In genomic region chr4:59323231-59323651, GRCm38 (mm10) we compare ENCODE assay signal across 11 mouse cellular contexts.
A peak's percentile ranks its signal among the peaks of the same experiment; 100 is the strongest.
DNase-seq lines count a peak whose midpoint lies in the region; ATAC-seq and TF ChIP-seq lines count a peak whose summit lies in the region.
"Had no signal": no experiment of that assay in that cellular context is flagged by ENCODE, and none has a peak within 500 bp of the region (broad histone marks: within the 10 kb centered on the region; RNA-seq: fewer than 3 reads in every experiment).

No protein-coding gene starts in this region.

- H3K4me3 ChIP-seq in heart, embryonic 12.5 days: no peak overlapping the region
- H3K4me3 ChIP-seq in embryonic facial prominence, embryonic 14.5 days (ENCODE audit: low read depth, low read length): no peak overlapping the region
- no peak overlapping the region for H3K4me3 ChIP-seq in stomach, embryonic 16.5 days (replicated peaks; ENCODE audit: low read length)
- no peak overlapping the region for H3K4me3 ChIP-seq in midbrain, postnatal 0 days (ENCODE audit: low read depth, low read length)

- H3K27ac ChIP-seq in heart, embryonic 12.5 days (ENCODE audit: poor library complexity, severe bottlenecking): peak overlapping the region; percentile 27; the same call in 1 of the 2 replicates
- H3K27ac ChIP-seq in embryonic facial prominence, embryonic 14.5 days (replicated peaks; ENCODE audit: low read depth, low read length): 0 out of 2 replicates have a peak overlapping the region, but pooled peaks have one; percentile 18
- peak overlapping the region; percentile 47; the same call in 1 of the 2 replicates for H3K27ac ChIP-seq in stomach, embryonic 16.5 days (ENCODE audit: low read length)
- no peak overlapping the region for H3K27ac ChIP-seq in midbrain, postnatal 0 days (ENCODE audit: low read depth, low read length)

- H3K9me3 ChIP-seq in heart, embryonic 12.5 days (replicated peaks): no peaks in the 10 kb centered on the region
- H3K9me3 ChIP-seq in embryonic facial prominence, embryonic 14.5 days (ENCODE audit: control insufficient read depth, low read length): no peaks in the 10 kb centered on the region
- no peaks in the 10 kb centered on the region for H3K9me3 ChIP-seq in stomach, embryonic 16.5 days (replicated peaks; ENCODE audit: control insufficient read depth, low read length)
- no peaks in the 10 kb centered on the region for H3K9me3 ChIP-seq in midbrain, postnatal 0 days (ENCODE audit: low read length)

- peaks cover 30% of the 10 kb centered on the region for H3K4me1 ChIP-seq in heart, embryonic 12.5 days (replicated peaks)
- H3K4me1 ChIP-seq in embryonic facial prominence, embryonic 14.5 days (ENCODE audit: control insufficient read depth, insufficient read depth, low read length): peaks cover 22% of the 10 kb centered on the region
- peaks cover 9% of the 10 kb centered on the region for H3K4me1 ChIP-seq in stomach, embryonic 16.5 days (ENCODE audit: control insufficient read depth, insufficient read depth, low read length)
- H3K4me1 ChIP-seq in midbrain, postnatal 0 days (ENCODE audit: insufficient read depth, low read length): no peaks in the 10 kb centered on the region

- intact Hi-C loops in heart, postnatal 25 days (cut with DNase I): no loop called here

- peak; percentile 41; the same call in 1 of the 2 replicates for ATAC-seq in heart, embryonic 12.5 days (ENCODE audit: insufficient number of reproducible peaks, low FRiP score)
- ATAC-seq in embryonic facial prominence, embryonic 14.5 days (ENCODE audit: low read depth): 0 out of 2 replicates have a peak, but pooled peaks have one; percentile 15
- ATAC-seq in stomach, embryonic 16.5 days (ENCODE audit: insufficient read depth, low FRiP score): no peak
- no peak for ATAC-seq in midbrain, postnatal 0 days (ENCODE audit: low FRiP score)
- ATAC-seq: midbrain, embryonic 16.5 days had no signal

- no peak overlapping the region for H3K9ac ChIP-seq in heart, embryonic 12.5 days
- no peak overlapping the region for H3K9ac ChIP-seq in embryonic facial prominence, embryonic 14.5 days (ENCODE audit: low read depth, low read length)
- no peak overlapping the region; the same call in 1 of the 2 replicates for H3K9ac ChIP-seq in stomach, embryonic 16.5 days (ENCODE audit: low read length)
- H3K9ac ChIP-seq in midbrain, postnatal 0 days (replicated peaks; ENCODE audit: low read length, poor library complexity, severe bottlenecking): no peak overlapping the region

- H3K36me3 ChIP-seq in heart, embryonic 12.5 days: 0 out of 2 replicates have a peak, but pooled peaks cover 8% of the 10 kb centered on the region
- H3K36me3 ChIP-seq in embryonic facial prominence, embryonic 14.5 days (ENCODE audit: control insufficient read depth, insufficient read depth, low read length): no peaks in the 10 kb centered on the region
- H3K36me3 ChIP-seq in stomach, embryonic 16.5 days (ENCODE audit: control insufficient read depth, insufficient read depth, low read length): no peaks in the 10 kb centered on the region
- no peaks in the 10 kb centered on the region for H3K36me3 ChIP-seq in midbrain, postnatal 0 days (ENCODE audit: insufficient read depth, low read length)

- H3K27me3 ChIP-seq in heart, embryonic 12.5 days (replicated peaks): no peaks in the 10 kb centered on the region
- no peaks in the 10 kb centered on the region for H3K27me3 ChIP-seq in embryonic facial prominence, embryonic 14.5 days (replicated peaks; ENCODE audit: control insufficient read depth, insufficient read depth, low read length)
- no peaks in the 10 kb centered on the region for H3K27me3 ChIP-seq in stomach, embryonic 16.5 days (ENCODE audit: control insufficient read depth, insufficient read depth, low read length)
- H3K27me3 ChIP-seq in midbrain, postnatal 0 days (ENCODE audit: insufficient read depth, low read length): no peaks in the 10 kb centered on the region

- TF ChIP-seq CTCF in midbrain, postnatal 0 days (IDR thresholded peaks at IDR 0.05): no peak

- no peak for DNase-seq in heart, postnatal 25 days (ENCODE audit: low spot score)
- DNase-seq in ovary, adult 18-20 months (ENCODE audit: low spot score): peak; percentile 15
- no peak for DNase-seq in ovary, postnatal 36 days (ENCODE audit: low spot score)
- peak; percentile 73 for DNase-seq in embryonic facial prominence, embryonic 14.5 days (ENCODE audit: low spot score)
- DNase-seq in midbrain, postnatal 0 days (ENCODE audit: low spot score): no peak
- DNase-seq: cerebellum, postnatal 36 days; kidney, adult 8-10 months; thymus, adult 18-20 months had no signal

- no peak overlapping the region for H3K4me2 ChIP-seq in heart, embryonic 12.5 days
- H3K4me2 ChIP-seq in embryonic facial prominence, embryonic 14.5 days (ENCODE audit: low read depth, low read length): no peak overlapping the region
- H3K4me2 ChIP-seq in stomach, embryonic 16.5 days (ENCODE audit: low read depth, low read length): no peak overlapping the region
- H3K4me2 ChIP-seq in midbrain, postnatal 0 days (ENCODE audit: low read depth, low read length, poor library complexity, severe bottlenecking): no peak overlapping the region

- 31% methylated on average over 7 of the region's 7 CpGs for WGBS in heart, embryonic 12.5 days
- WGBS in embryonic facial prominence, embryonic 14.5 days: 20% methylated on average over 7 of the region's 7 CpGs
- WGBS in stomach, embryonic 16.5 days: 35% methylated on average over 7 of the region's 7 CpGs
- WGBS in midbrain, postnatal 0 days: 47% methylated on average over 7 of the region's 7 CpGs

Comparison
In these comparisons a context has a peak if more than half of its experiments do, and no peak if none do; other contexts are left out.
1. DNase-seq: peak in ovary, adult 18-20 months (single experiment) and embryonic facial prominence, embryonic 14.5 days (single experiment); none in heart, postnatal 25 days (single experiment), ovary, postnatal 36 days (single experiment) and midbrain, postnatal 0 days (single experiment).
2. ATAC-seq: peak in heart, embryonic 12.5 days (single experiment) and embryonic facial prominence, embryonic 14.5 days (single experiment); none in stomach, embryonic 16.5 days (single experiment) and midbrain, postnatal 0 days (single experiment).